Mouse (Mus musculus): ENCODE measurements around the gene Gpr142.

Gene Gpr142

DNA sequence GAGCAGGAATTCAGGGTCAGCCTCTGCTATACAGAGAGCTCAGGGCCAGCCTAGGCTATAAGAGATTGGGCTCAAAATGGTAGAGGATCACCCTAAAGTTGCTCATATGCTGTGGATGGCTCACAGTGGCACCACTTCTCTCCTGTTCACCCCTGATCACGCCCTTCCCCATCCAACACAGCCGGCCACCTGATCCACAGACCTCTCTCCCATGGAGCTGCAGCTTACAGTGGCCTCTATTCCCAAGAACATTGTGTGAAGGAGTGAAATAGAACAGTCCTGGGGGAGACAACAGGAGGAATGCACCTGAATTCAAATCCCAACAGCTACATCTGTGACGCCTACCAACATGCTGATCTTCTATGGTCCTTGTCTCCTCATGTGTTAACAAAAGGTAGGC, at the start of gene Gpr142:
TSS of gene Gpr142 (plus strand) at position 301 of the 400 bp plus-strand sequence.
- DNase-seq (ENCODE audit: low spot score in 2 of 2): no peak

DNA sequence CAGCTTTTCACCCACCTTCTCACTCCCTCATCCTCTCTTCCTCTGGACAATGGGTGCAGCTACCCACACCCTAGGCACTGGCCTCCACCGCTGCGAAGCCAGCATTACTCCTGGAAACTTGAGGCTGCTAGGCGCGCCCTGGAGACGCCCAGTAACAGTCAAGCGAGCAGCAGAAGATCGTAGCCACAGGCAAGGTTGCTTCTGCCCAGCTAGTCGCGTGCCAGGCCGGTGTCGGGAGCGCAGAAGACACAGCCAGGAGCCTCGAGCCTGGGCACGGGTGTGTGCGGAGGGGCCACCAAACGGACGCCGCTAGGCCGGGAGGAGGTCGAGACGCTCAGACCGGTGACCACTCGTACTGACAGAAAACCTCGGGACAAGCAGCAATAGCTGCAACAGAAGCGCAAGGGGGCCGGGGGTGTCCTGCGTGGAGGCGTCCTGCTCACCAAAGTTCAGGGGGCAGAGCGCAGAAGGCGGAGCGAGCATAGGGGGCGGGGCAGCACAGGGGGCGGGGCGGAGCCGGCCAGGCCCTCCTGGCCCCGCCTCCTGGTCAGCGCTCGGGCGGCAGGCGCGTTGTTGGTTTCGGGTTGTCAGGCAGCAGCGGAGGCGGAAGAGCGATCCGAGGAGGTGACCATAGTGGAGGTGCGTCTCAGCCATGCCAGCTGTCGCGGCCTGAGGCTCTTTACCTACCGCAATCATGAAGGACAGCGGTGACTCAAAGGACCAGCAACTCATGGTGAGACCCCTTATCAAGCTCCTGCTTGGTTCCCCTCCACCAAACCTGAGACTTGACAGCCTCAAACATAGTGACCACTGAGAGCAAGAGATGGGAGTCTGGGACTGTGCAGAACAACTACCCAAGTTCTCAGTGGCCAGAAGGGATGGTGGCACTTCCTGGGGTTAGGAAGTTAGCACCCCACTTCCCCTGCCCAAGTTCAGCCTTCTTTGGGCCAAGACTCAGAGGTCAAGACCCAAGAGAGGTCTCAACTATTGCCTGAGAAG, 33.6 kb upstream of the Gpr142 start, which contains the start of gene Kif19a:
TSS of gene Kif19a (plus strand) at position 569 of the 999 bp plus-strand sequence.
- peak; percentile 16 to 64 for DNase-seq (ENCODE audit: low spot score in 2 of 2)

DNA sequence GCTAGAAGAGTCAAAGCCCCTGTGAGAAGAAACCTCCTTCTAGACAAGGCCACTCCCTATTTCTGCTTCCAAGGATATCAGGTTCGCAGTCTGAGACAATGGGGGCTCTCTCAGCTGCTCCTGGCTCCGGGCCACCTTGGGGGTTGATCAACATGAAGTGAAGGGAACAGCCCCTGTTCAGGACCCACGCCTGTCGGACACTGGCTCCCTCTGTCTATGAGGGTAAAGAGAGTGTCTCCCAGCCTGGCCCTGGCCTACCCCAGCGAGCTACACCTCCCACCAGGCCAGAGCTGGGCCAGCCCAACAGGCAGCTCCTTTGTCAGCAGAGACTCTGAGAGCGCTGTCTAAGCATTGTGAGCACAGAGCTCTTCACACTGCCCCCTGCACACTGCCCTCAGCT, 28.8 kb upstream of the Gpr142 start:
- no peak for DNase-seq (ENCODE audit: low spot score in 2 of 2)

DNA sequence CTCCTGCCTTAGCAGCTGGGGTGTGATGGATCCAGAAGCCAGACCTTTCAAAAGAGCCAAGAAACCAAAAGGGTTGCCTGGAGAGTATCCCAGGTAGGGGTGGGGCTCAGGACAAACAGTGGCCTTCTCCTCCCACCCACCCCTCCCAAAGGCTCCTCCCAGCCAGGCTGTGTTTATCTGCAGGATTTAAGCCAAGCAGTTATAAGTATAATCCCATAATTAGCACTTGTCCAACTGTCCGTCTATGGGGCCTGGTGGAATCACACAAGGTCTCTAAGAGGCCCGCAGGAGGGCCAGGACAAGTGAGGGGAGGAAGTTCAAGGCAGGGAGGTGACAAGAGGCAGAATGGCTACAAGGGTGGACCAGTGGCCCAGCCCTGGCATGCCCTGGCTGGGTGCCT, 26.8 kb upstream of the Gpr142 start:
- DNase-seq (ENCODE audit: low spot score in 2 of 2): no peak

DNA sequence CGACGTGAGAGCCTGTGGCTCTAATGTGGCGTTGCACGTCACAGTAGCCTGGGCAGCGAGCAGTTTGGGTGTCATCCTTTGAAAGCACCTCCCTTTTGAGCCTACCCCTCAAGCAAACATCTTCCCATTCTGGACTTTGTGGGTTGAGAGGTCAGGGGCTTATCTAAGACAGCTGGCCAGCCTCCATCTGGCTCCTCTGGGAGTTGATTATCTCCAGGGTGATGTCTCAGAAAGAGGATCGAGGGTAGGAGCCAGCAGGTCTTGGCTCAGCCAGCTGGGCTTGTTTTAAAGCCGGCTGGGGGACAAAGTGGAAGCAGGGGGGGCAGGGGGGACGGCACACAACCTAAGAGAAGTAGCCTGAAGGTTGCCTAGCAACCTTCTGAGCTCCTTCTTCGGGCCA, 18.6 kb upstream of the Gpr142 start:
- no peak for DNase-seq (ENCODE audit: low spot score in 2 of 2)

DNA sequence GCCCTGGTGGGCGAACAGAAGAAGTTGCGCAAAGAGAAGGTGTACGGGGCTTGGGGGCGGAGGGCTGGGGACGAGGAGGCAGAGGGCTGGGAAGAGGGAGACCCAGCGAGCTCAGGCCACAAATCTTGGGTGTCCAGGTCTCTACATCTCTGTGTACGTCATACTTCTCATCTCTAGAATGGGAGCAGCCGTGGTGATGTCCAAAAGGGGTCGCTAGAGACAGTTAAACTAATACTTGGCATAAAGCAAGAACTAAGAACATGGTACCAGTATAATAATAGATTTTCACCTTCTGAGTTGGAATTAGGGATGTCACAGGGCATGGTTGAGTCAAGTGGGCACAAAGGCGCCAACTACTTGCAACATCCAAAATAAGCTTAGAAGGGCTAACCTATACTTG, 12.8 kb upstream of the Gpr142 start:
- DNase-seq (ENCODE audit: low spot score in 2 of 2): no peak

DNA sequence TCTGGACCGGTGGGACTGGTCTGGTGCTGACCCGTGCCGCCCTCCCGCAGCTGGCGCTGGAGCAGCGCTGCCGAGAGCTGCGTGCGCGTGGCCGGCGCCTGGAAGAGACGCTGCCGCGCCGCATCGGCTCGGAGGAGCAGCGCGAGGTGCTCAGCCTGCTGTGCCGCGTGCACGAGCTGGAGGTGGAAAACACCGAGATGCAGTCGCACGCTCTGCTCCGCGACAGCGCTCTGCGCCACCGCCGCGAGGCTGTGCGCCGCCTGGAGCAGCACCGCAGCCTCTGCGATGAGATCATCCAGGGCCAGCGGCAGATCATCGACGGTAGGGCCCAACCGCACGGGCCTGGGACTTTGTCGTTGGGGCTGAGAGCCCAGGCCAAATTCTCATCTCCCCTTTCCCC, 12.4 kb upstream of the Gpr142 start:
- no peak for DNase-seq (ENCODE audit: low spot score in 2 of 2)

DNA sequence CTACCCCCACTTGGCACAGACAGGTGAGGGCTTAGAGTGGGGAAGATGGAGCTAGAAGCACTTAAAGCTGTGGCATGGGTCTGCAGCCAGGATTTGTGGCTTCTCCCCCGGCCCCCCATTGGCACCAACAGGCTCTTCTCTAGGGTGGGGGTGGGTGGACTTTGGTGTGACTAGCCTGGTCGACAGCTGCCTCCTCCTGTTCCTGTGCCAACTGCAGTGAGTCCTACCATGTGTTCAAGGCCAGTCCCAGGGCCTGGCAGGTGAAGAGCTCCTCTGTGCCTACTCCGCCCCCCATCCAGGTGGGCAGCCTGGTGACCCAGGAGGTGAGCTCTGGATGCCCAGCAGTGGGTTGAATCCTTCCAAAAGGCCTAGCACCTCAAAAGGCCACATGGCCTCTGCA, 11.1 kb upstream of the Gpr142 start:
- DNase-seq (ENCODE audit: low spot score in 2 of 2): no peak

DNA sequence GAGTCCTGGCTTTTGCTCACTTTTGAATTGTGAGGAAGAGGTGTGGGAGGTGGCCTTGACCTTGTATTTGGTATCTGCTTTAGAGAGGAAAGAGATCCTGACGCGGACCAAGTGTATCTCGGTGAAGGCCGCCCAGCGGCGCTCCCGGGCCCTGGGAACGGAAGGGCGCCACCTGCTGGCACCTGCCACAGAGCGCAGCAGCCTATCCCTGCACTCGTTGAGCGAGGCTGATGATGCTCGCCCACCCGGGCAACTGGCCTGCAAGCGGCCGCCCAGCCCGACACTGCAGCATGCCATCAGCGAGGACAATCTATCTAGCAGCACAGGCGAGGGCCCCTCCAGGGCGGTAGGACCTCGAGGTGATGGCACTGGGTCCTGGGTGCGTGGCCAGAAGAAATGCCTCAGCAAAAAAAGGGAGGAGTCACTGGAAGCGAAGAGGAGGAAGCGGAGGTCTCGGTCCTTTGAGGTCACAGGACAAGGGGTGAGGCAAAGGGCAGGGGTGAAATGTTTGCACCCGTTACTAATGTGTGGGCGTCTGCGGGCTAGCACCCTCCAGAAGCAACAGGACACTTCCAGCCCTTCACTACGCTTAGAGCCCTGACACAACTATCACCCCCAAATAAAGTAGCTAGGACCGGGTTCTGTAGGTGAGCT, 9.5 kb upstream of the Gpr142 start:
- peak; percentile 64 to 72 for DNase-seq (ENCODE audit: low spot score in 2 of 2)

DNA sequence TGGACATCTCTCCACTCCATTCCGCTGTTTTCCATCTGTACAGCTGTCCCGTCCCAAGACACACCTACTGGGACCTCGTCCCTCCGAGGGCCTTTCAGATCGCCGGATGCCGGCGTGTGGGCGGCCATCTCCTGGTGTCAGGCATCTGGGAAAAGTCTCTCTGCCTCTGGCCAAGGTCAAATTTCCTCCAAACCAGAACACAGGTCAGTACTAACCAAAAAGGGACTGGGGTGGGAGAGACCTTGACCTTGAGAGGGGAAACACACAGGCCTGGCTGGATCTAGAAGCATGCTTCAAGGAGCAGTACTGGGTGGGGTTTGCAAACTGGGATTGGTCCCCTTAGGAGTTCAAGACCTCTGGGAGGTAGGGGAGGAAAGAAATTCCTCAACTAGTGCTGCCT, 9.0 kb upstream of the Gpr142 start:
- no peak for DNase-seq (ENCODE audit: low spot score in 2 of 2)

DNA sequence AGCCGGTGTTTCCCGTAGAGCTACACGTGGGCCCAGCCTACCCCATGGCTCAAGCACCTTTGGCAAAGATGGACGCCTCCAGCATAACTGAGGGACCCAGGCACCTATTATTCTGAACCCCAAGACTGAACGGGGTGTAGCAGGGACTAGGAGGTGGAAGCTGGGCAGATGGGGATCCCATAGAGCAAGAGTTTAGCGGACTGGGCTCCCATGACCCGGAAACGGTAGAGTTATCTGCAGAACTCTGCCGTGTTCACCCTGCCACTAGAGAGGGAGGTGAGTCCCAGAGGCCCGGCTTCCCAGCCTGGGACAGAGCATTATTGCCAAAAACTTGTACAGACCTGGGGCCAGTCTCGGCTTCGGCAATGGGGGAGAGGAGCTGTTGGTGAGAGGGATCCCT, 8.6 kb upstream of the Gpr142 start:
- no peak for DNase-seq (ENCODE audit: low spot score in 2 of 2)

DNA sequence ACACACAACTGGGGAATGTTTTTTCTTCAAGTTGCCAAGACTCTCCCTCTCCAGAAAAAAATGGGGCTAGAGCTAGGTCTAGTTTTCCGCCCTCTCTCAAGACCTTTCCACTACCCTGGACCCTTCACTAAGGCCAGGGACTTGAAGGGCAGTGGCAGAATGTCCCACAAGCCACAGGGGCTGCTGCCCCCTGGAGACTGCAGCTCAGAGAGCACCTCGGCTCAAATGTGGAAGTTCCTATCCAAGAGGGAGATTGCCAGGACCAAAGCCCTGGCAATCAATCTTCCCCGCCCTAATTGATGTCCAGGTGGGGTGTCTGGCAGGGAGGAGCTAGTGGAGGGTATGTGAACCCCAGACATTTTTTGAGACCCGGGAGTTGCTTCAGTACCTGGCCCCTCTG, 7.9 kb upstream of the Gpr142 start:
- DNase-seq (ENCODE audit: low spot score in 2 of 2): no peak

DNA sequence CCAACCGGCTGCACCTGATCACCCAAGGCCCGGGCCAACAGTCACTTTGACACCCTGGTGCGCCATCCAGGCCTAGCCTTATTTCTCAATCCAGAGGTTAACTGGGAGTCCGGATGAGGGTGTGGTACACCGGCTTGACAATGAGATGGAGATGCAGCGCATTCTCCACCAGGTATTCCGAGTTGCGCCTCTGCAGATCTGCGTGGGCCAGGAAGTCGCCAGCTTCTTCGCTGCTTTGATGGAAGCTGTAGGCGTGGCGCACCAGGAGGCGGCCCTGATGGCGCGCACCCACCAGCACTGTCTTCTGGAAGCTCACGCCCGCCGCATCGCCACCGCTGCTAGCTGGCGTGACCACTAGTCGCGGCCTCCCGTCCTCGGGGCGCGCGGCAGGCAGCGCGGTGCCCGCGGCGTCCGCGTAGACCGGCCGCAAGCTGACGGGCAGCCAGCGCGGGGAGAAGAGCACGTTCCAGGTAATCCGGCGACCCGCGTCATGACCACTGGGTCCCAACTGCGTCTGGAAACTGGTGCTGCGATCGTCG, 7.3 kb upstream of the Gpr142 start:
- DNase-seq (ENCODE audit: low spot score in 2 of 2): no peak

DNA sequence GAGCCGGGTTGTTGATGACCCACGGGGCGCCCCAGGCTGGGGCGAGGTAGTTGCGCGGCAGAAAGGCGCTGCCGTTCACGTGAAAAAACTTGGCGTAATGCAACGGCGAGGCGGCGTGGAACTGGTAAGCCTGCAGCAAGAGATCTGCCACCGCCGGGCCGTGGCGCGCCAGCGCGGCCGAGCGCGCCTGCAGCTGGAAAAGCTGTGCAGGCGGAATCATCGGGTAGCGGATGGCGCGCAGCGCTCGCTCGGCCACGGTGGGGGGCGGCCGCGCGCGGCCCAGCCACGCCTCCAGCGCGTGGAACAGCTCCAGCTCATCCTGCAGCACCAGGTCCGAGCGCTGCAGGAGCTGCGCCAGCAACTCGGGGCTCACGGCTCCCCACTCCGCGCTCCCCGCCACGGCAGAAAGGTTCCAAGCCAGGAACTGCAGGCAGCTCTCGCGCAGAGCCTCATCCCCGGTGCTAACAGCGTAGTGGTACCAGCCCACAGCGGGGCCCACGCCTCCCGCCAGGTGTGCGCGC, 6.8 kb upstream of the Gpr142 start:
- DNase-seq (ENCODE audit: low spot score in 2 of 2): no peak

DNA sequence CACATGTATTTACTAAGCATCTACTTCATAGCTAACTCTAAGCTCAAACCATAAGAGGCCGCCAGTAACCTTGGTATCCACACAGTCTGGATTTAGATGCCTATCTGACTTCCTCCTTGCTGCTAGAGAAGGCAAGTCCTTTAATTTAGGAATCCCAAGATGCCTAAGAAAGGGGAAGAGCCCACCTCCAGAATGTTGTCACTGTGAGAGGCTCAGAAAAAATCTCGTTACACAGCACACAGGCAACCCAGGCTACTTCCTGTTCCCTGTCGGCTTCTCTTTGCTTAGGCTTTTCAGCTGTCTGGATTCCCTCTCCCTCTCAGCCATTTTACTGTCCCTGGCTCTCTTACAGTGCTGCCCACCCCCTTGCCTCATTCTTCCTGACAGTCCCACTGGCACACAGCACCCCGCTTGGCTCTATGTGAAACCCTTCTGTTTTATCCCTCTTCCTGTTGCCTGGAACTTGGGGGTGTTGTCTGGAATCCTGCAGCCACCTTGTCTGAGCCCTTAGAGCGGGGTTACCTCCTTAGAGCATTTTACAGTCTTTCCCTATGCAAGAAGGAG, 5.7 kb upstream of the Gpr142 start:
- no peak for DNase-seq (ENCODE audit: low spot score in 2 of 2)

DNA sequence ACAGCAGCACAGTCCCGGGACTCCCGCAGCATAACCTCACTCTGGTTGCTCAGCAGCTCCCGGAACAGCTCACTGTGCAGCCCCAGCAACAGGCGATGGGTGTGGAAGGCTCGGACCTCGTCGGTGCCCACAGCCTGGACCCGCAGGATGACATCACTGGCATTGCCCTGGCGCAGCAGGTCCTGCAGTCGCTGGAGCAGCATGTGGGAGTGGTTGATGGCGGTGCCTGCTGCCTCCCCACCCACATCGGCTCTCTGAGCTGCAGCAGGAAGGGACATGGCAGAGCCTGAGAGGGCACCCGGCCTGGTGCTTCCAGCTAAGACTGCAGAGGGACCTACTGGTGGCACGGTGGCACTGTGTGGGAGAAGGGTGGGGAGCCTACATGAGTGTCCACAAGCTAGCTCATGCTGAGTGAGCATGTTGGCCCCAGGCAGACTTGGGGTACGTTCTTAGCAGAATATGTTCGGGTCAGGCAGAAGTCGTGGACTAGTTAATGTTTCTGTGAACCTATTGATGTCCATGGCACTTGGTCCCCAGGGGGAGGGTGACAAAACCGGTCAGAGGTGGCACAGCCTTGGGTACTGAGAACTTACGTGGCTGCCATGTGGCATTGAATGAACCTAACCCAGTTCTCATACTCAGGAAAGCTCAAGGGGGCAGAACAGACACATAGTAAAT, 4.7 kb upstream of the Gpr142 start:
- DNase-seq (ENCODE audit: low spot score in 2 of 2): no peak

DNA sequence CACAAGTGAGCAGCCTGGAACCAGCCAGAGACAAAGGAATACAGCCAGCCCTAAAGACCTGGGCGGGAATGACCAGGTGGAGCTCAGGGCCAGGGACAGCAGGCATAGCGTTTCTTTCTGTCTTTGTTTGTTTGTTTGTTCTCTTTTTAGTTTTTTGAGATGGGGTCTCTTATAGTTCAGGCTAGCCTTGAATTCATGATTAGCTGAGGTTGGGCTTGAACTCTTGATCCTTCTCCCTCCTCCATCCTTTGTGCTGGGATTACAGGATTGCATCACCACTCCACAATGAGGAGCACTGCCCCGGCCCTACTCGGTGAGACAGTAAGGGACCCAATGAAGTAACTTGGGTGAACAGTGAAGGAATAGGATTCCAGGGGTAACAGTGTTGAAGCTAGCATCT, 4.0 kb upstream of the Gpr142 start:
- DNase-seq (ENCODE audit: low spot score in 2 of 2): no peak

DNA sequence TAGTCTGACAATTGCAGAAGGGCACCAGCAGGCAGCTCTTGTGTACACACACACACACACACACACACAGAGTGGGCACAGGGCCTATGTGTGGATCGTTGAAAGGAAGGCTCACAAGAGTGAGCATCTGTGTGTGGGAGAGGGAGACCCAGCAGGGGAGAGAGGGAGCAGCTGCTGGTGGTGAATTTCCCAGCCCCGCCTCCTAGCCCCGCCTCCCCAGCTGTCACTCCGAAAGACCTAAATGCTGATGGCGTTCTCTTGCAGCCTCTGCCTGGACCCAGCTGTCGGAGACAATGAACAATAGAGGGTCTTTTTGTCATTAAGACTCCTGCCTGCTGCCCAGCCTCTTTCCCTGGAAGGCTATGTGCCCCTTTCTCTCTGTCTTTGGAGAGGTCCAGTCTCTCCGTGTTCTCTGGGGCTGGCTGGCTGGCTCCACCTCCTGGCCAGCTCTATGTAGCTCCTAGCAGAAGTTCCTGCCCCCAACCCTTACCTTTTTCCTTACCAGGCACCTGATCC, 3.4 kb upstream of the Gpr142 start:
- DNase-seq (ENCODE audit: low spot score in 2 of 2): peak in 1 of 2 experiments; percentile 31

DNA sequence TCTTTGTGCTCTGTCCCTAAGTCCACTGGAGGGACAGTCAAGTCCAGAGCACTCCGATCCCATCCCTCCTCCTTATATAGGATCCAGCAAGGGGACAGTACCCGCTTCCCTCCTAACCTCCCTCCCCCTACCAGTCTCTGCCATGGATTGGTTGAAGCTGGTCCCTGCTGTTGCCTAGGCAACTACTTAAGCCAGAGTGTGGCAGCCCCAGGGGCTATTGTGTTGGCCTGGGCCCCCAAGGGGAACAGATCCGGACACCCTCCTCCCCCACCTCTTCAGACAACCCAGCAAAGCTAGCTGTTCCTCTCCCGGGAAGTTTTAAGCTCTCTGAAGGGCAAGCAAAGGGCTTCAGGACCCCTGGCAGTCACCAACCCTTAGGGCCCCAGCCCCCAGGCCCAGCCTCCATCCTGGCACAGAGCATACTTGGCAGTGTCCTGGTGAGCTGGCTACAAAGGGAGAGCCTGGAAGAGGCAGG, 2.8 kb upstream of the Gpr142 start, which contains the start of gene Btbd17:
TSS of gene Btbd17 (minus strand) at position 98 of the 475 bp plus-strand sequence.
- DNase-seq (ENCODE audit: low spot score in 2 of 2): no peak

DNA sequence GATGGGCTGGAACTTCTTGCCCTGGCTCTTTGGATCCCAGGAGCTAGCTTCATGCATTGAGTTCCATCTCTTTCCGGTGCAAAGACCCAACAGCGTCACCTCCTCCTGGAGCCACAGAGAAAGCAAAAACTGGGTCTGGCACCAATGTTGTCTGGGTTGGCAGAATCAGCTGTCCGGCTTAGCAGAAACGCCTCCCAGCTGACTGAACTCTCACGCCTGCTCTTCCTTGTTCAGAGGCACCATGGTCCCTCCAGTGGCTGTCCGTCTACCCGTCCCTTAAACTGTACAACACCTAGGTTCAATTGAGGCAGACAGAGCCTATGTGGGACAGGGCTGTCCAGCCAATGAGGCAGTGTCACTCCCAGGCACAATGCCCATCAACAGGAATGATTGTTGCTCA, 1.5 kb upstream of the Gpr142 start:
- DNase-seq (ENCODE audit: low spot score in 2 of 2): no peak

DNA sequence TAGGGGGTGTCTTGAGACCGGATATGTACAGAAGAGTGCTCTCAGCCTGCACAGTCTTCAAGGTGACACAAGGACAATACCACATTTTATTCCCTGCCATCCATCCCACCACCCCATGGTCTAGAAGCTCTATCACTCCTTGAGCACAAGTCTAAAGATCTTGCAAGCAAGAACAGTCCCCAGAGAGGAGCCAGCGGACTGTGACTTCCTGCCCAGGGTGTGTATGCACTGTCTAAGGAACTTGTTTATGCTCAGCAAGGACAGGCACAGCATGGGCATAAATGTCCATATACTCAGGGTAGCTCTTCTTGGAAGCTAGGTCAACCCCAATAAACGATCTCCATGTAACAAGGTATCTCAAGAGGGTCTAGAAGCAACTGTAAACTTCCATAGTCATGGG, 743 bp upstream of the Gpr142 start:
- no peak for DNase-seq (ENCODE audit: low spot score in 2 of 2)

Measured in urinary bladder, postnatal 36 days (tissue).